Mouse (Mus musculus) liver, adult 2 months (tissue): ENCODE results near the gene Defb10. TPM values are rescaled to one million over a fixed set of nuclear protein-coding genes. Genes with fewer than 3 reads are reported as not detected.
"Not testable (repeated sequence)": the region's sequence is repeated elsewhere in the genome, so short reads cannot be mapped to it uniquely, and the experiment has no call there.

ENCODE experiments used
- DNase-seq: peaks from one replicate; pipeline ENCODE4 v3.0.0-alpha.2; 2011; ENCODE audit warnings: low read depth, low spot score; ENCODE audit errors: extremely low read depth
- H3K27ac ChIP-seq: fragments of 200-500 bp; replicated peaks from 2 replicates; pipeline ENCODE4 v1.5.1; 2012; ENCODE audit warnings: low read depth, mild to moderate bottlenecking, control low read depth, inconsistent platforms, low read length; ENCODE audit not compliant: insufficient read depth
- H3K27me3 ChIP-seq: fragments of 200-500 bp; 2 replicates; pipeline ENCODE4 v1.6.1; 2012; ENCODE audit warnings: mild to moderate bottlenecking, moderate library complexity, low read length, inconsistent platforms; ENCODE audit not compliant: control insufficient read depth, insufficient read depth
- H3K36me3 ChIP-seq: fragments of 200-500 bp; 2 replicates; pipeline ENCODE4 v1.6.1; 2012; ENCODE audit warnings: low read length, inconsistent platforms; ENCODE audit not compliant: control insufficient read depth, insufficient read depth
- H3K4me1 ChIP-seq: fragments of 200-500 bp; 2 replicates; pipeline ENCODE4 v1.6.1; 2011; ENCODE audit warnings: low read length; ENCODE audit not compliant: control insufficient read depth, insufficient read depth
- H3K4me3 ChIP-seq: fragments of 200-500 bp; 2 replicates; pipeline ENCODE4 v1.5.1; 2011; ENCODE audit warnings: low read depth, mild to moderate bottlenecking, control low read depth, low read length, moderate library complexity; ENCODE audit not compliant: insufficient read depth
- H3K79me2 ChIP-seq: fragments of 200-500 bp; 2 replicates; pipeline ENCODE4 v1.6.1; 2012; ENCODE audit warnings: inconsistent platforms, mild to moderate bottlenecking, low read length, moderate library complexity; ENCODE audit not compliant: control insufficient read depth, insufficient read depth
- H3K9ac ChIP-seq: fragments of 200-500 bp; 2 replicates; pipeline ENCODE4 v1.6.1; 2012; ENCODE audit warnings: low read depth, mild to moderate bottlenecking, control low read depth, inconsistent platforms, low read length
- WGBS: fragments of 180-500 bp; shearing (Covaris S2); methylation state at CpG from one replicate; pipeline ENCODE4 v1.1.7; 2018; 5-methylcytosine and 5-hydroxymethylcytosine counted together
- polyA plus RNA-seq: library from polyadenylated mRNA; depleted of rRNA; stranded (reverse); fragments of >200 nt; gene quantifications from 2 replicates; pipeline ENCODE4 v1.2.3, GENCODE M21; 2012; rRNA removed
- total RNA-seq: library from RNA; depleted of rRNA; stranded (reverse); fragments of >200 nt; gene quantifications from 2 replicates; pipeline ENCODE4 v1.2.3, GENCODE M21; 2014; rRNA removed

The Defb10 gene
- not detected in 2 replicates for total RNA-seq
- not detected in 2 replicates for polyA plus RNA-seq

GRCm38 (mm10) chr8:21858586-21858985, at the start of gene Defb10:
Defb10 (plus strand) TSS chr8:21858901.
- H3K27ac ChIP-seq, DNase-seq, H3K36me3 ChIP-seq, H3K4me1 ChIP-seq, H3K9ac ChIP-seq, H3K4me3 ChIP-seq, H3K79me2 ChIP-seq, H3K27me3 ChIP-seq: not testable (repeated sequence)
- 60% methylated on average over 1 of the region's 1 CpGs for WGBS

- H3K27me3 ChIP-seq, H3K27ac ChIP-seq, H3K79me2 ChIP-seq, H3K36me3 ChIP-seq, H3K4me3 ChIP-seq, H3K9ac ChIP-seq, H3K4me1 ChIP-seq, DNase-seq: not testable (repeated sequence)
These were observed 26.6 kb downstream of the Defb10 start, which contains the start of gene Defb9 for GRCm38 (mm10) chr8:21885321-21885720. Defb9 (minus strand) TSS chr8:21885421.

- not testable (repeated sequence) for H3K9ac ChIP-seq, DNase-seq, H3K36me3 ChIP-seq, H3K79me2 ChIP-seq, H3K4me3 ChIP-seq, H3K27ac ChIP-seq, H3K27me3 ChIP-seq, H3K4me1 ChIP-seq
These were observed 47.6 kb downstream of the Defb10 start, which contains the start of gene Defb11 for GRCm38 (mm10) chr8:21906290-21906689. Defb11 (minus strand) TSS chr8:21906412.

Other genes starting within 250 kb of the Defb10 start
- not detected in 2 replicates for gene Defa26, start 240.7 kb upstream of the Defb10 start, total RNA-seq
- not detected in 2 replicates for gene Defa26, start 240.7 kb upstream of the Defb10 start, polyA plus RNA-seq
- gene Defa17, start 203.1 kb upstream of the Defb10 start, total RNA-seq = not detected in 2 replicates
- not detected in 2 replicates for gene Defa17, start 203.1 kb upstream of the Defb10 start, polyA plus RNA-seq
- not detected in 2 replicates for gene Defa34, start 193.1 kb upstream of the Defb10 start, total RNA-seq
- not detected in 2 replicates for gene Defa34, start 193.1 kb upstream of the Defb10 start, polyA plus RNA-seq
- not detected in 2 replicates for gene AY761184, start 155.3 kb upstream of the Defb10 start, total RNA-seq
- not detected in 2 replicates for gene AY761184, start 155.3 kb upstream of the Defb10 start, polyA plus RNA-seq
- not detected in 2 replicates for gene Defa24, start 124.4 kb upstream of the Defb10 start, total RNA-seq
- gene Defa24, start 124.4 kb upstream of the Defb10 start, polyA plus RNA-seq = not detected in 2 replicates
- not detected in 2 replicates for gene Defb50, start 35.4 kb upstream of the Defb10 start, total RNA-seq
- not detected in 2 replicates for gene Defb50, start 35.4 kb upstream of the Defb10 start, polyA plus RNA-seq
- gene Defb2, start 19.0 kb upstream of the Defb10 start, total RNA-seq = not detected in 2 replicates
- not detected in 2 replicates for gene Defb2, start 19.0 kb upstream of the Defb10 start, polyA plus RNA-seq
- not detected in 2 replicates for gene Defb9, start 26.5 kb downstream of the Defb10 start, total RNA-seq
- gene Defb9, start 26.5 kb downstream of the Defb10 start, polyA plus RNA-seq = not detected in 2 replicates
- not detected in 2 replicates for gene Defb11, start 47.5 kb downstream of the Defb10 start, total RNA-seq
- not detected in 2 replicates for gene Defb11, start 47.5 kb downstream of the Defb10 start, polyA plus RNA-seq
- gene Defb15, start 73.8 kb downstream of the Defb10 start, total RNA-seq = not detected in 2 replicates
- gene Defb15, start 73.8 kb downstream of the Defb10 start, polyA plus RNA-seq = not detected in 2 replicates
- gene Defb35, start 79.5 kb downstream of the Defb10 start, total RNA-seq = not detected in 2 replicates
- gene Defb35, start 79.5 kb downstream of the Defb10 start, polyA plus RNA-seq = not detected in 2 replicates
- gene Defb13, start 87.9 kb downstream of the Defb10 start, total RNA-seq = not detected in 2 replicates
- not detected in 2 replicates for gene Defb13, start 87.9 kb downstream of the Defb10 start, polyA plus RNA-seq
- not detected in 2 replicates for gene Fam90a1a, start 99.8 kb downstream of the Defb10 start, total RNA-seq
- not detected in 2 replicates for gene Fam90a1a, start 99.8 kb downstream of the Defb10 start, polyA plus RNA-seq
- gene Ccdc70, start 110.9 kb downstream of the Defb10 start, total RNA-seq = not detected in 2 replicates
- gene Ccdc70, start 110.9 kb downstream of the Defb10 start, polyA plus RNA-seq = not detected in 2 replicates
- gene Atp7b, start 201.4 kb downstream of the Defb10 start, total RNA-seq = 9.8 and 14.5 TPM in 2 replicates
- gene Atp7b, start 201.4 kb downstream of the Defb10 start, polyA plus RNA-seq = 10.7 and 12.5 TPM in 2 replicates
- 15.2 and 22.2 TPM in 2 replicates for gene Alg11, start 201.8 kb downstream of the Defb10 start, total RNA-seq
- gene Alg11, start 201.8 kb downstream of the Defb10 start, polyA plus RNA-seq = 4.8 and 11.6 TPM in 2 replicates